Mouse (Mus musculus): ENCODE data around the gene Ccm2l. TPM values are rescaled to one million over a fixed set of nuclear protein-coding genes. Genes with fewer than 3 reads are reported as not detected.

Ccm2l gene
- polyA plus RNA-seq (2012; rRNA removed) = 8.3 and 8.8 TPM in 2 replicates

GRCm38 (mm10) chr2:153065747-153066508, at the start of gene Ccm2l:
Gene Ccm2l, plus strand, starts transcription at chr2:153065955.
- no peak for DNase-seq (ENCODE audit: low read depth)
- TF ChIP-seq POLR2A (IDR thresholded peaks at IDR 0.05; ENCODE audit: borderline replicate concordance, extremely low read depth, insufficient read depth, insufficient read length, poor library complexity, severe bottlenecking) (no peak), CTCF (IDR thresholded peaks at IDR 0.05; ENCODE audit: borderline replicate concordance, extremely low read depth, insufficient read depth, insufficient read length) (no peak)

GRCm38 (mm10) chr2:153016786-153017185, 49.0 kb upstream of the Ccm2l start:
- DNase-seq (ENCODE audit: low read depth) = peak; percentile 69
- TF ChIP-seq POLR2A (IDR thresholded peaks at IDR 0.05; ENCODE audit: borderline replicate concordance, extremely low read depth, insufficient read depth, insufficient read length, poor library complexity, severe bottlenecking) = no peak
- no peak for TF ChIP-seq CTCF (IDR thresholded peaks at IDR 0.05; ENCODE audit: borderline replicate concordance, extremely low read depth, insufficient read depth, insufficient read length)

- TF ChIP-seq CTCF (IDR thresholded peaks at IDR 0.05; ENCODE audit: borderline replicate concordance, extremely low read depth, insufficient read depth, insufficient read length) (no peak), POLR2A (IDR thresholded peaks at IDR 0.05; ENCODE audit: borderline replicate concordance, extremely low read depth, insufficient read depth, insufficient read length, poor library complexity, severe bottlenecking) (no peak)
- no peak for DNase-seq (ENCODE audit: low read depth)
Measured at GRCm38 (mm10) chr2:153019355-153019754, 46.4 kb upstream of the Ccm2l start.

- DNase-seq (ENCODE audit: low read depth) = no peak
- TF ChIP-seq CTCF (IDR thresholded peaks at IDR 0.05; ENCODE audit: borderline replicate concordance, extremely low read depth, insufficient read depth, insufficient read length) (no peak), POLR2A (IDR thresholded peaks at IDR 0.05; ENCODE audit: borderline replicate concordance, extremely low read depth, insufficient read depth, insufficient read length, poor library complexity, severe bottlenecking) (no peak)
Measured at GRCm38 (mm10) chr2:153021163-153021562, 44.6 kb upstream of the Ccm2l start.

- DNase-seq (ENCODE audit: low read depth) = no peak
- TF ChIP-seq CTCF (IDR thresholded peaks at IDR 0.05; ENCODE audit: borderline replicate concordance, extremely low read depth, insufficient read depth, insufficient read length) (no peak), POLR2A (IDR thresholded peaks at IDR 0.05; ENCODE audit: borderline replicate concordance, extremely low read depth, insufficient read depth, insufficient read length, poor library complexity, severe bottlenecking) (no peak)
Measured at GRCm38 (mm10) chr2:153022855-153023254, 42.9 kb upstream of the Ccm2l start.

GRCm38 (mm10) chr2:153026052-153026451, 39.7 kb upstream of the Ccm2l start:
- TF ChIP-seq POLR2A (IDR thresholded peaks at IDR 0.05; ENCODE audit: borderline replicate concordance, extremely low read depth, insufficient read depth, insufficient read length, poor library complexity, severe bottlenecking) (no peak), CTCF (IDR thresholded peaks at IDR 0.05; ENCODE audit: borderline replicate concordance, extremely low read depth, insufficient read depth, insufficient read length) (no peak)
- DNase-seq (ENCODE audit: low read depth) = no peak

GRCm38 (mm10) chr2:153027501-153027900, 38.3 kb upstream of the Ccm2l start:
- no peak for DNase-seq (ENCODE audit: low read depth)
- no peak for TF ChIP-seq POLR2A (IDR thresholded peaks at IDR 0.05; ENCODE audit: borderline replicate concordance, extremely low read depth, insufficient read depth, insufficient read length, poor library complexity, severe bottlenecking)
- no peak for TF ChIP-seq CTCF (IDR thresholded peaks at IDR 0.05; ENCODE audit: borderline replicate concordance, extremely low read depth, insufficient read depth, insufficient read length)

- DNase-seq (ENCODE audit: low read depth) = peak; percentile 40
- TF ChIP-seq CTCF (IDR thresholded peaks at IDR 0.05; ENCODE audit: borderline replicate concordance, extremely low read depth, insufficient read depth, insufficient read length) (no peak), POLR2A (IDR thresholded peaks at IDR 0.05; ENCODE audit: borderline replicate concordance, extremely low read depth, insufficient read depth, insufficient read length, poor library complexity, severe bottlenecking) (no peak)
Measured at GRCm38 (mm10) chr2:153030422-153030821, 35.3 kb upstream of the Ccm2l start.

GRCm38 (mm10) chr2:153031126-153032082, 34.4 kb upstream of the Ccm2l start, which contains the start of gene Xkr7:
Gene Xkr7, plus strand, starts transcription at chr2:153031852.
- DNase-seq (ENCODE audit: low read depth) = peak; percentile 86
- TF ChIP-seq CTCF (IDR thresholded peaks at IDR 0.05; ENCODE audit: borderline replicate concordance, extremely low read depth, insufficient read depth, insufficient read length) (no peak), POLR2A (IDR thresholded peaks at IDR 0.05; ENCODE audit: borderline replicate concordance, extremely low read depth, insufficient read depth, insufficient read length, poor library complexity, severe bottlenecking) (peak; percentile 63)

- no peak for TF ChIP-seq POLR2A (IDR thresholded peaks at IDR 0.05; ENCODE audit: borderline replicate concordance, extremely low read depth, insufficient read depth, insufficient read length, poor library complexity, severe bottlenecking)
- TF ChIP-seq CTCF (IDR thresholded peaks at IDR 0.05; ENCODE audit: borderline replicate concordance, extremely low read depth, insufficient read depth, insufficient read length) = 0 out of 2 replicates have a peak, but pooled peaks have one; percentile 11
- DNase-seq (ENCODE audit: low read depth) = peak; percentile 73
Measured at GRCm38 (mm10) chr2:153032083-153032842, 33.5 kb upstream of the Ccm2l start.

All from brain, embryonic 14.5 days (tissue).